22 mouse cellular contexts compared by ENCODE assay signal in genomic region chrX:78552704-78553103, GRCm38 (mm10). TPM values are rescaled to one million over a fixed set of nuclear protein-coding genes. Genes with fewer than 3 reads are reported as not detected.
DNase-seq lines count a peak whose midpoint lies in the region; ATAC-seq lines count a peak whose summit lies in the region.
"Had no signal": no experiment of that assay in that cellular context is flagged by ENCODE, and none has a peak within 500 bp of the region (broad histone marks: within the 10 kb centered on the region; RNA-seq: fewer than 3 reads in every experiment).

No protein-coding gene starts in this region.

- no peak overlapping the region for H3K4me2 ChIP-seq in liver, embryonic 15.5 days
- H3K4me2 ChIP-seq: embryonic facial prominence, embryonic 12.5 days; heart, embryonic 13.5 days; hindbrain, embryonic 12.5 days had no signal

- H3K27me3 ChIP-seq in liver, embryonic 15.5 days = no peaks in the 10 kb centered on the region
- H3K27me3 ChIP-seq: embryonic facial prominence, embryonic 12.5 days; heart, embryonic 13.5 days; hindbrain, embryonic 12.5 days had no signal

- peak; percentile 57 for ATAC-seq in erythroblast, adult 5-6 weeks (replicated peaks; ENCODE audit: low FRiP score, poor library complexity, severe bottlenecking)
- ATAC-seq in liver, embryonic 15.5 days (ENCODE audit: insufficient read depth) = peak; percentile 60
- no peak for ATAC-seq in granulocyte monocyte progenitor cell, adult 5-6 weeks (replicated peaks; ENCODE audit: poor library complexity, severe bottlenecking)
- ATAC-seq: forebrain, embryonic 14.5 days; hindbrain, embryonic 16.5 days; inflammation-experienced regulatory T-cells, adult 6 months had no signal

- H3K36me3 ChIP-seq in liver, embryonic 15.5 days (replicated peaks) = no peaks in the 10 kb centered on the region
- H3K36me3 ChIP-seq: embryonic facial prominence, embryonic 12.5 days; G1E; heart, embryonic 13.5 days; hindbrain, embryonic 12.5 days had no signal

- H3K9ac ChIP-seq in liver, embryonic 15.5 days = no peak overlapping the region
- H3K9ac ChIP-seq: embryonic facial prominence, embryonic 12.5 days; heart, embryonic 13.5 days; hindbrain, embryonic 12.5 days had no signal

- no peak overlapping the region for H3K4me3 ChIP-seq in liver, embryonic 15.5 days (replicated peaks)
- H3K4me3 ChIP-seq: embryonic facial prominence, embryonic 12.5 days; gastrocnemius, adult 2 months; heart, embryonic 13.5 days; hindbrain, embryonic 12.5 days had no signal

- DNase-seq in MEL-GATA-1-ER (ENCODE audit: extremely low read depth, low read depth) = peak; percentile 50
- DNase-seq in kidney, adult 9 months = no peak
- DNase-seq in urinary bladder, postnatal 10 days (ENCODE audit: low spot score) = no peak
- DNase-seq: adrenal gland, adult 2 months; adrenal gland, postnatal 36 days; cerebellum, adult 11 months; cerebellum, adult 9-10 months; cerebellum, postnatal 25 days; gastrocnemius, adult 2 months; gastrocnemius, postnatal 25 days; heart, adult 11 months; heart, postnatal 36 days had no signal

- no peaks in the 10 kb centered on the region for H3K9me3 ChIP-seq in liver, embryonic 15.5 days (replicated peaks)
- H3K9me3 ChIP-seq: embryonic facial prominence, embryonic 12.5 days; G1E; heart, embryonic 13.5 days; hindbrain, embryonic 12.5 days had no signal

- 30% methylated on average over 1 of the region's 1 CpGs for WGBS in liver, embryonic 15.5 days (ENCODE audit: insufficient replicate concordance)

- H3K27ac ChIP-seq in liver, embryonic 15.5 days (replicated peaks) = no peak overlapping the region
- H3K27ac ChIP-seq: embryonic facial prominence, embryonic 12.5 days; gastrocnemius, adult 2 months; heart, embryonic 13.5 days; hindbrain, embryonic 12.5 days had no signal

- peaks cover 6% of the 10 kb centered on the region; the same call in 1 of the 2 replicates for H3K4me1 ChIP-seq in liver, embryonic 15.5 days (replicated peaks)
- H3K4me1 ChIP-seq: embryonic facial prominence, embryonic 12.5 days; heart, embryonic 13.5 days; hindbrain, embryonic 12.5 days had no signal

RNA-seq across cellular contexts. Expression of gene Prrg1, which starts 31.0 kb away (rescaled TPM):
- total RNA-seq in erythroblast, adult 5-6 weeks (2015; ENCODE audit: low replicate concordance) = 1.5 and 2.3 TPM in 2 replicates
- 1.5 TPM in 1 of 2 replicates, not detected in the other for total RNA-seq in erythroblast, adult 5-6 weeks (2017; ENCODE audit: low replicate concordance)
- polyA plus RNA-seq in liver, embryonic 15.5 days (2015; fragmentation: Nextera tagmentation; extraction: Ambion mirVana) = 1.4 and 1.6 TPM in 2 replicates
- total RNA-seq in granulocyte monocyte progenitor cell, adult 5-6 weeks (2014; fragmentation: Nextera tagmentation) = 11.9 and 13.7 TPM in 2 replicates
- total RNA-seq in granulocyte monocyte progenitor cell, adult 5-6 weeks (2017) = 7.9 and 10.6 TPM in 2 replicates
- polyA plus RNA-seq: G1E had no signal
